Mouse (Mus musculus) heart, adult 2 months (tissue): ENCODE measurements at regions not wholly inside any gene's neighbourhood (a gene's known extent, or its start where the extent isn't known, plus 50 kb on each side); places are given as distances from the start of the nearest gene placed in this dataset.

Experiments used
- EP300 ChIP-seq: fragments of 200-500 bp; IDR thresholded peaks from 2 replicates; pipeline ENCODE4 v1.6.1; 2011; ENCODE audit warnings: low read depth, low read length, control low read depth; ENCODE audit not compliant: insufficient read depth
- POLR2A ChIP-seq: fragments of 200-500 bp; IDR thresholded peaks from 2 replicates; pipeline ENCODE4 v1.6.1; 2011; ENCODE audit warnings: mild to moderate bottlenecking, low read depth, low read length, control low read depth; ENCODE audit not compliant: insufficient read depth

DNA sequence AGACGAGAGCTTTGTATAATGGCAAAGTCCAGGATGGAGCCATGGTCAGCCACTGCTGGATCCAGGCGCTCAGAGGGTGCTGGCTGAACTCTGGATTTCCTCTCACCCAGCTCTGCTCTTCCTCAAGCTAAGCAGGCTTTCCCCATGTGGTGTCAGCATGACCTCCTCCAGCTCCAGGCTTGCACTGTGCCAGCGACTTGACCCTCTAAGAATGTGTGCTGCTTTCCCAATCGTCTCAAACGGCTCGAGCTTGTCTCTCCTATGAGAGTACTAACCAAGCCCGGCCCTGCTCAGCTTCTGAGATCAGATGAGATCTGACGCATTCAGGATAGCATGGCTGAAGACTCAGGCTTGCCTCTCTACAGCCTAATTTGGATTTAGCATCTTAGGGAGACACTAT lies 79.1 kb downstream of the Smim20 start:
- no peak for TF ChIP-seq EP300
- no peak for TF ChIP-seq POLR2A
